Mouse (Mus musculus): ENCODE measurements around the gene Chrm1. TPM values are rescaled to one million over a fixed set of nuclear protein-coding genes. Genes with fewer than 3 reads are reported as not detected.
"Not testable (repeated sequence)": the region's sequence is repeated elsewhere in the genome, so short reads cannot be mapped to it uniquely, and the experiment has no call there.

The Chrm1 gene
- polyA plus RNA-seq, 1 experiment from 2014 or later, result 0.26 TPM

GRCm38 (mm10) chr19:8725081-8725613, 61.6 kb downstream of the Chrm1 start:
- H3K4me2 ChIP-seq (ENCODE audit: low read length), result peak overlapping the region; percentile 76
- no peak for DNase-seq (ENCODE audit: low spot score)
- peaks cover 29% of the 10 kb centered on the region for H3K36me3 ChIP-seq (ENCODE audit: control insufficient read depth, insufficient read depth, low read length)
- peak overlapping the region; percentile 88 for H3K4me3 ChIP-seq (ENCODE audit: low read depth, low read length)
- 43% methylated on average over 4 of the region's 4 CpGs for WGBS
- H3K9ac ChIP-seq (ENCODE audit: low read length), result peak overlapping the region; percentile 99
- H3K27ac ChIP-seq (ENCODE audit: low read depth), result peak overlapping the region; percentile 33; the same call in 1 of the 2 replicates
- no peaks in the 10 kb centered on the region for H3K27me3 ChIP-seq (replicated peaks; ENCODE audit: control insufficient read depth, insufficient read depth, low read length)
- ATAC-seq (replicated peaks; ENCODE audit: low FRiP score, low TSS enrichment, low read depth), result no peak
- no peaks in the 10 kb centered on the region for H3K9me3 ChIP-seq (ENCODE audit: control insufficient read depth, low read length)
- H3K4me1 ChIP-seq (replicated peaks; ENCODE audit: control insufficient read depth, insufficient read depth, low read length), result peaks cover 29% of the 10 kb centered on the region

GRCm38 (mm10) chr19:8726609-8727390, 63.2 kb downstream of the Chrm1 start:
- Histone ChIP-seq H3K4me1 (replicated peaks; ENCODE audit: control insufficient read depth, insufficient read depth, low read length) (peaks cover 24% of the 10 kb centered on the region), H3K4me2 (ENCODE audit: low read length) (no peak overlapping the region), H3K9ac (ENCODE audit: low read length) (no peak overlapping the region), H3K9me3 (ENCODE audit: control insufficient read depth, low read length) (no peaks in the 10 kb centered on the region), H3K27me3 (replicated peaks; ENCODE audit: control insufficient read depth, insufficient read depth, low read length) (no peaks in the 10 kb centered on the region), H3K4me3 (ENCODE audit: low read depth, low read length) (no peak overlapping the region), H3K36me3 (ENCODE audit: control insufficient read depth, insufficient read depth, low read length) (peaks cover 29% of the 10 kb centered on the region), H3K27ac (ENCODE audit: low read depth) (no peak overlapping the region)
- no peak for ATAC-seq (replicated peaks; ENCODE audit: low FRiP score, low TSS enrichment, low read depth)
- WGBS, result 31% methylated on average over 3 of the region's 3 CpGs
- no peak for DNase-seq (ENCODE audit: low spot score)

- Histone ChIP-seq H3K27ac (ENCODE audit: low read depth) (no peak overlapping the region), H3K27me3 (replicated peaks; ENCODE audit: control insufficient read depth, insufficient read depth, low read length) (no peaks in the 10 kb centered on the region), H3K4me2 (ENCODE audit: low read length) (no peak overlapping the region), H3K36me3 (ENCODE audit: control insufficient read depth, insufficient read depth, low read length) (peaks cover 29% of the 10 kb centered on the region), H3K9me3 (ENCODE audit: control insufficient read depth, low read length) (no peaks in the 10 kb centered on the region), H3K4me3 (ENCODE audit: low read depth, low read length) (no peak overlapping the region), H3K9ac (ENCODE audit: low read length) (no peak overlapping the region), H3K4me1 (replicated peaks; ENCODE audit: control insufficient read depth, insufficient read depth, low read length) (peaks cover 17% of the 10 kb centered on the region)
- ATAC-seq (replicated peaks; ENCODE audit: low FRiP score, low TSS enrichment, low read depth) (no peak), DNase-seq (ENCODE audit: low spot score) (no peak)
- 26% methylated on average over 5 of the region's 5 CpGs for WGBS
Measured at GRCm38 (mm10) chr19:8727495-8728114, 64.0 kb downstream of the Chrm1 start.

- not testable (repeated sequence) for DNase-seq (ENCODE audit: low spot score); H3K27ac ChIP-seq (ENCODE audit: low read depth); ATAC-seq (replicated peaks; ENCODE audit: low FRiP score, low TSS enrichment, low read depth); H3K27me3 ChIP-seq (replicated peaks; ENCODE audit: control insufficient read depth, insufficient read depth, low read length); H3K4me2 ChIP-seq (ENCODE audit: low read length); H3K9ac ChIP-seq (ENCODE audit: low read length); H3K4me3 ChIP-seq (ENCODE audit: low read depth, low read length); H3K9me3 ChIP-seq (ENCODE audit: control insufficient read depth, low read length)
- peaks cover 17% of the 10 kb centered on the region for H3K4me1 ChIP-seq (replicated peaks; ENCODE audit: control insufficient read depth, insufficient read depth, low read length)
- peaks cover 29% of the 10 kb centered on the region for H3K36me3 ChIP-seq (ENCODE audit: control insufficient read depth, insufficient read depth, low read length)
- WGBS, result 35% methylated on average over 3 of the region's 3 CpGs
Measured at GRCm38 (mm10) chr19:8728335-8729099, 64.9 kb downstream of the Chrm1 start.

Other genes with a start within 250 kb of the Chrm1 start
- gene Slc22a8, start 72.5 kb upstream of the Chrm1 start, polyA plus RNA-seq (2014; fragmentation: Nextera tagmentation; extraction: Ambion mirVana), result 0.05 TPM in 2 replicates
- gene Slc22a6, start 45.8 kb upstream of the Chrm1 start, polyA plus RNA-seq (2014; fragmentation: Nextera tagmentation; extraction: Ambion mirVana), result not detected in 2 replicates
- gene Slc3a2, start 59.6 kb downstream of the Chrm1 start, polyA plus RNA-seq (2014; fragmentation: Nextera tagmentation; extraction: Ambion mirVana), result 121 and 126 TPM in 2 replicates
- 96.3 and 97.8 TPM in 2 replicates for gene Wdr74, start 72.0 kb downstream of the Chrm1 start, polyA plus RNA-seq (2014; fragmentation: Nextera tagmentation; extraction: Ambion mirVana)
- 0.90 and 1.3 TPM in 2 replicates for gene 1700092M07Rik, start 76.9 kb downstream of the Chrm1 start, polyA plus RNA-seq (2014; fragmentation: Nextera tagmentation; extraction: Ambion mirVana)
- gene Stx5a, start 77.6 kb downstream of the Chrm1 start, polyA plus RNA-seq (2014; fragmentation: Nextera tagmentation; extraction: Ambion mirVana), result 114 and 132 TPM in 2 replicates
- gene Nxf1, start 93.3 kb downstream of the Chrm1 start, polyA plus RNA-seq (2014; fragmentation: Nextera tagmentation; extraction: Ambion mirVana), result 168 and 172 TPM in 2 replicates
- 170 and 196 TPM in 2 replicates for gene Tmem223, start 107.2 kb downstream of the Chrm1 start, polyA plus RNA-seq (2014; fragmentation: Nextera tagmentation; extraction: Ambion mirVana)
- gene Tmem179b, start 110.7 kb downstream of the Chrm1 start, polyA plus RNA-seq (2014; fragmentation: Nextera tagmentation; extraction: Ambion mirVana), result 92.6 and 96.6 TPM in 2 replicates
- gene Taf6l, start 122.6 kb downstream of the Chrm1 start, polyA plus RNA-seq (2014; fragmentation: Nextera tagmentation; extraction: Ambion mirVana), result 17.2 and 18.9 TPM in 2 replicates
- 148 and 151 TPM in 2 replicates for gene Polr2g, start 134.8 kb downstream of the Chrm1 start, polyA plus RNA-seq (2014; fragmentation: Nextera tagmentation; extraction: Ambion mirVana)
- gene Zbtb3, start 138.8 kb downstream of the Chrm1 start, polyA plus RNA-seq (2014; fragmentation: Nextera tagmentation; extraction: Ambion mirVana), result 4.2 and 4.3 TPM in 2 replicates
- 38.5 and 48.4 TPM in 2 replicates for gene Ttc9c, start 155.5 kb downstream of the Chrm1 start, polyA plus RNA-seq (2014; fragmentation: Nextera tagmentation; extraction: Ambion mirVana)
- gene Hnrnpul2, start 156.2 kb downstream of the Chrm1 start, polyA plus RNA-seq (2014; fragmentation: Nextera tagmentation; extraction: Ambion mirVana), result 6.5 and 7.7 TPM in 2 replicates
- not detected in 2 replicates for gene AC129217.1, start 166.0 kb downstream of the Chrm1 start, polyA plus RNA-seq (2014; fragmentation: Nextera tagmentation; extraction: Ambion mirVana)
- gene Bscl2, start 173.7 kb downstream of the Chrm1 start, polyA plus RNA-seq (2014; fragmentation: Nextera tagmentation; extraction: Ambion mirVana), result 39.6 and 40.9 TPM in 2 replicates
- 23.7 and 25.2 TPM in 2 replicates for gene Gng3, start 175.4 kb downstream of the Chrm1 start, polyA plus RNA-seq (2014; fragmentation: Nextera tagmentation; extraction: Ambion mirVana)
- 1.4 TPM in 2 replicates for gene Lrrn4cl, start 187.0 kb downstream of the Chrm1 start, polyA plus RNA-seq (2014; fragmentation: Nextera tagmentation; extraction: Ambion mirVana)
- gene Ubxn1, start 207.7 kb downstream of the Chrm1 start, polyA plus RNA-seq (2014; fragmentation: Nextera tagmentation; extraction: Ambion mirVana), result 162 and 166 TPM in 2 replicates
- gene Uqcc3, start 217.1 kb downstream of the Chrm1 start, polyA plus RNA-seq (2014; fragmentation: Nextera tagmentation; extraction: Ambion mirVana), result 57.1 and 63.9 TPM in 2 replicates
- 78.6 and 79.2 TPM in 2 replicates for gene Lbhd1, start 219.9 kb downstream of the Chrm1 start, polyA plus RNA-seq (2014; fragmentation: Nextera tagmentation; extraction: Ambion mirVana)
- not detected in 2 replicates for gene Gm49403, start 220.1 kb downstream of the Chrm1 start, polyA plus RNA-seq (2014; fragmentation: Nextera tagmentation; extraction: Ambion mirVana)
- gene 1810009A15Rik, start 225.1 kb downstream of the Chrm1 start, polyA plus RNA-seq (2014; fragmentation: Nextera tagmentation; extraction: Ambion mirVana), result 92.8 and 95.9 TPM in 2 replicates
- not detected in 2 replicates for gene Gm49416, start 225.1 kb downstream of the Chrm1 start, polyA plus RNA-seq (2014; fragmentation: Nextera tagmentation; extraction: Ambion mirVana)
- 37.5 and 44.5 TPM in 2 replicates for gene Ints5, start 229.2 kb downstream of the Chrm1 start, polyA plus RNA-seq (2014; fragmentation: Nextera tagmentation; extraction: Ambion mirVana)
- gene Ganab, start 234.3 kb downstream of the Chrm1 start, polyA plus RNA-seq (2014; fragmentation: Nextera tagmentation; extraction: Ambion mirVana), result 89.8 and 96.4 TPM in 2 replicates